ENCODE assay signal across 8 mouse cellular contexts in the genomic region with DNA sequence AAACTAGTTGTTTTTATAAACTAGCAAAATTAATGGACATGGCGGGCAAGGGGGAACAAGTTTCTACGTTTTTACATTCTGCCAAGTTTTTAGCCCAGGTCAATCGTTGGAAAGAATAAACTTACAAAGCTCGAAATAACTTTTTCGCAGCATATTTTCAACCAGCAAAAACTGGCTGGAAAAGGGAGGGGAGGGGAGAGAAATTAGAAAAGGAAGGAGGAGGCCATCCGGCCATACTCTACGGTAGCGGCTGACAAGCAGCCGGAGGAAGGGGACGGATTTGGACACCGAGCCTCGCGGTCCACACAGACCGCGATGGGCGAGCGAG. TPM values are rescaled to one million over a fixed set of nuclear protein-coding genes. Genes with fewer than 3 reads are reported as not detected.
A peak's percentile ranks its signal among the peaks of the same experiment; 100 is the strongest.
DNase-seq lines count a peak whose midpoint lies in the region; ATAC-seq and TF ChIP-seq lines count a peak whose summit lies in the region.

No protein-coding gene starts in this region.

- peaks cover 33% of the 10 kb centered on the region for H3K36me3 ChIP-seq in forebrain, embryonic 12.5 days (replicated peaks)
- H3K36me3 ChIP-seq in liver, embryonic 12.5 days, result peaks cover 35% of the 10 kb centered on the region

- WGBS in forebrain, embryonic 12.5 days, result 1% methylated on average over 17 of the region's 17 CpGs
- under 1% methylated on average over 17 of the region's 17 CpGs for WGBS in liver, embryonic 12.5 days (ENCODE audit: insufficient replicate concordance)

- peak overlapping the region; percentile 73 for H3K4me2 ChIP-seq in forebrain, embryonic 12.5 days
- peak overlapping the region; percentile 75 for H3K4me2 ChIP-seq in liver, embryonic 12.5 days

- no peak for ATAC-seq in forebrain, embryonic 12.5 days (ENCODE audit: low FRiP score)
- ATAC-seq in liver, embryonic 12.5 days, result no peak

- intact Hi-C loops in gastrocnemius, adult 2 months (cut with DNase I), result loop anchor here (10.0 kb wide), 1 partner anchor 211 kb away; a partner anchor contains a TSS
- intact Hi-C loops in gastrocnemius, postnatal 36 days (cut with DNase I), result no loop called here
- intact Hi-C loops in gastrocnemius, postnatal 14 days (cut with DNase I; ENCODE audit: low total_unique reads), result no loop called here

- H3K9ac ChIP-seq in forebrain, embryonic 12.5 days, result peak overlapping the region; percentile 95
- H3K9ac ChIP-seq in liver, embryonic 12.5 days, result peak overlapping the region; percentile 100

- peak overlapping the region; percentile 96 for H3K4me3 ChIP-seq in gastrocnemius, adult 2 months
- peak overlapping the region; percentile 96 for H3K4me3 ChIP-seq in forebrain, embryonic 12.5 days (replicated peaks)
- peak overlapping the region; percentile 99 for H3K4me3 ChIP-seq in liver, embryonic 12.5 days

- H3K27ac ChIP-seq in gastrocnemius, adult 2 months, result peak overlapping the region; percentile 96
- H3K27ac ChIP-seq in forebrain, embryonic 12.5 days, result peak overlapping the region; percentile 94
- H3K27ac ChIP-seq in liver, embryonic 12.5 days, result peak overlapping the region; percentile 94

- TF ChIP-seq CTCF in gastrocnemius, adult 2 months (IDR thresholded peaks at IDR 0.05), result no peak

- DNase-seq in gastrocnemius, adult 2 months, result no peak
- DNase-seq in gastrocnemius, postnatal 36 days, result no peak
- DNase-seq in 3T3-L1 (ENCODE audit: low read depth, low spot score), result peak; percentile 32
- no peak for DNase-seq in ovary, postnatal 10 days (ENCODE audit: low spot score)
- DNase-seq in gastrocnemius, postnatal 14 days, result no peak
- no peak for DNase-seq in layer of hippocampus, adult 9-11 months

- no peaks in the 10 kb centered on the region for H3K9me3 ChIP-seq in forebrain, embryonic 12.5 days
- no peaks in the 10 kb centered on the region for H3K9me3 ChIP-seq in liver, embryonic 12.5 days (replicated peaks)

- peaks cover 8% of the 10 kb centered on the region for H3K4me1 ChIP-seq in forebrain, embryonic 12.5 days
- H3K4me1 ChIP-seq in liver, embryonic 12.5 days, result peaks cover 33% of the 10 kb centered on the region

- 0 out of 2 replicates have a peak, but pooled peaks cover 1% of the 10 kb centered on the region for H3K27me3 ChIP-seq in forebrain, embryonic 12.5 days
- H3K27me3 ChIP-seq in liver, embryonic 12.5 days (replicated peaks), result 0 out of 2 replicates have a peak, but pooled peaks cover 3% of the 10 kb centered on the region

RNA-seq across cellular contexts. Expression of a gene that starts 0.7 kb away (rescaled TPM):
- total RNA-seq in gastrocnemius, adult 2 months (2021), result 10 to 100 TPM; 66.3 to 72.4 TPM
- 10 to 100 TPM; 55.2 to 58.5 TPM for total RNA-seq in gastrocnemius, postnatal 36 days (2021)
- polyA plus RNA-seq in forebrain, embryonic 12.5 days (2016; fragmentation: Nextera tagmentation; extraction: Ambion mirVana), result 94.0 and 110 TPM in 2 replicates
- 103 and 107 TPM in 2 replicates for polyA plus RNA-seq in liver, embryonic 12.5 days (2016; fragmentation: Nextera tagmentation; extraction: Ambion mirVana)
- 10 to 100 TPM; 54.3 to 58.5 TPM for total RNA-seq in gastrocnemius, postnatal 14 days (2021)

RNA-seq across cellular contexts. Expression of a gene that starts 43.5 kb away (rescaled TPM):
- 1 to 10 TPM; 8.2 to 8.7 TPM for total RNA-seq in gastrocnemius, adult 2 months (2021)
- 1 to 10 TPM; 5.6 to 7.4 TPM for total RNA-seq in gastrocnemius, postnatal 36 days (2021)
- 54.9 and 57.9 TPM in 2 replicates for polyA plus RNA-seq in forebrain, embryonic 12.5 days (2016; fragmentation: Nextera tagmentation; extraction: Ambion mirVana)
- polyA plus RNA-seq in liver, embryonic 12.5 days (2016; fragmentation: Nextera tagmentation; extraction: Ambion mirVana), result 33.9 TPM in 2 replicates
- 10 to 100 TPM in 1 of 2 experiments, 1 to 10 TPM in 1; 9.2 to 11.9 TPM for total RNA-seq in gastrocnemius, postnatal 14 days (2021)

RNA-seq across cellular contexts. Expression of a gene that starts 43.5 kb away (rescaled TPM):
- total RNA-seq in gastrocnemius, adult 2 months (2021), result 1 to 10 TPM in 1 of 2 experiments, under 1 TPM in 1; 0.74 to 1.5 TPM
- total RNA-seq in gastrocnemius, postnatal 36 days (2021), result under 1 TPM; 0.61 to 0.84 TPM
- 1.5 TPM in 2 replicates for polyA plus RNA-seq in forebrain, embryonic 12.5 days (2016; fragmentation: Nextera tagmentation; extraction: Ambion mirVana)
- 0.80 and 0.88 TPM in 2 replicates for polyA plus RNA-seq in liver, embryonic 12.5 days (2016; fragmentation: Nextera tagmentation; extraction: Ambion mirVana)
- under 1 TPM; 0.51 to 0.98 TPM for total RNA-seq in gastrocnemius, postnatal 14 days (2021)
